Mouse (Mus musculus): Measurements from ENCODE around the gene Ptms. TPM values are rescaled to one million over a fixed set of nuclear protein-coding genes. Genes with fewer than 3 reads are reported as not detected.

Gene Ptms
- total RNA-seq, 4 experiments from 2014 or later: 915 to 964 (median 945) TPM

DNA sequence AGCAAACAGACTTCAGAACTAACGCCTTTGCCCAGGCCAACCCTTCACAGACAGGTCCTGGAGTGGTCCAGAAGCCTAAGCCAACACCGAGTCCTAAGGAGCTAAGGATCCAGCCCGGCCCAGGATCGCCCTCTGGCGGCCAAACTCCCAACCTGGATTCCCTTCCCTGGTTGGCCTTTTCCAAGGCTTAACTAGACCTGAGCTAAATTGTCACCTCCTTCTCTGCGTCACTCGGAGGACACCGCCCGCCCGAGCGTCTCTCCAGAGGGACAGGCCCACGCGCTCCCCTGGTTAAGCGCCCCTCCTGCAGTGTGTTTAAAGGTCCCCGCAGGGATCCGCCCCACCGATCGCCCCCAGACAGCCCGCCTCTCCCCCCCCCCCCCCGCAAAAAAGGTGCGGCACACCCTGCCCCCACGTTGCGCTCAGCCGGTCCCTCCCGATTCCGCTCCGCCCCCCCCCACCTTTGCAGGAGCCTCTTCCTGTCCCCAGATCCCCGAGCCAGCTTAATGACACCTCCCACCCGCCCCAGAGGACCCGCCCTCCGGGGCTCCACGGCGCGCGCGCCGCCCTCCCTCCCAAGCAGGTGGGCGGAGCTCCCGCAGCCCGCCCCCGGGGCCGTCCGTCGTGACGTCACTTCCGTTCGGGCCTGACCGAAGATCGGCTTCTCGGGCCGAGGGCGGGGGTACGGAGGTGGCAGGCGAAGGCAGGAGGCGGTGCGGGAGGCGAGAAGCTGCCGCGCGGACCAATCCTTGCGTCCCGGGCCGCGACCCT lies 11.0 kb upstream of the Ptms start, which contains the start of gene Mlf2:
Gene Mlf2, plus strand, starts transcription at position 633 of the 771 bp plus-strand sequence.
- peak; percentile 98 to 99 for DNase-seq (ENCODE audit: low spot score in 2 of 2)

DNA sequence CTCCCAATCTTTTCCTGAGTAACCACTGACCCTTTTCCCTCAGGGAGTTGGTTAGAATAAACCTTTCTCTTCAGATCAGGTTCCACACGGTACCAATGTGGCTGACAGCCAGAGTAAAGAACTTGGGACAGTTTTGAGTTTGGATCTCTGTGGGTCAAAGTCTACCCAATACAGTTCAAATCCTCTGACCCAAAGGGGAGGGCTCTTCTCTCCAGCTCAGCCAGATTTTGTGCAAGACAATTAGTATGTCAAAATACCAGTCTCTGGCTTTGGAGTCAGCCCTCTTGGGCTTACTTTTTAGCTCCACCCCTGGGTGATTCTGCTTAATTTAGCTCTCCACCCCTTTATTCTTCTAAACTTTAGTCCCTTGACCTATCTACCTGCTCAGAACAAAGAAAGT lies 10.3 kb upstream of the Ptms start:
- no peak for DNase-seq (ENCODE audit: low spot score in 2 of 2)

GRCm38 (mm10) chr6:124925941-124926340 lies 6.0 kb upstream of the Ptms start:
- DNase-seq (ENCODE audit: low spot score in 2 of 2): peak in 1 of 2 experiments; percentile 4

DNA sequence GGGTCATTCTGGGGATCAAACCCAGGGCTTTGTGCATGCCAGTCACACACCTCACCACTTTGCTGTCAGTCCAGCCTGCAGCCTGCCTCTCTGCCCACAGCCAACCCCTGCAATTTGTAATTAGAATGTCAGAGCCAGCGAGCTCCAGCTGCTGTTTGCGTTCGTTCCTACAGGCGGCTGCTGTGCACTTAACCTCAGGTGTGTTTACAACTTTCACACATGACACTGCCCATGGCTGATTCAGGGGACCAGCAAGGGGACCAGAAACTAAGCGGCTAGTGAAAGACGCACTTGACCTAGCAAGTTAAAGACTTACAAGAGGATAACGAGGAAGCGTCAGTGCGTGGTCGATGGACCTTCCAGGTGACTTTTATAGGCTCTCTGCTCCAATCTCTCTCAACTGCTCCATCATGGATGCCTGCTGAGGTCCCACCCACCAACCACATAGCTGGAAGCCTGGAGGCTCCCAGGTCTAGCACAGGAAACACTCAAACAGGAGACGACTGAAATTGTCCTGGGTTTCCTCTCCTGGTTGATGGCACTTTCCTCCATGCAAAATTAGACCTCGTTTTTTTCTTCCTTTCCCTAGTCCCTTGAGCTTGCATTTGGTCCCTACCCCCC lies 5.4 kb upstream of the Ptms start:
- no peak for DNase-seq (ENCODE audit: low spot score in 2 of 2)

GRCm38 (mm10) chr6:124921539-124921938 lies 1.6 kb upstream of the Ptms start:
- no peak for DNase-seq (ENCODE audit: low spot score in 2 of 2)

GRCm38 (mm10) chr6:124920318-124921085 lies 599 bp upstream of the Ptms start:
- no peak for DNase-seq (ENCODE audit: low spot score in 2 of 2)

DNA sequence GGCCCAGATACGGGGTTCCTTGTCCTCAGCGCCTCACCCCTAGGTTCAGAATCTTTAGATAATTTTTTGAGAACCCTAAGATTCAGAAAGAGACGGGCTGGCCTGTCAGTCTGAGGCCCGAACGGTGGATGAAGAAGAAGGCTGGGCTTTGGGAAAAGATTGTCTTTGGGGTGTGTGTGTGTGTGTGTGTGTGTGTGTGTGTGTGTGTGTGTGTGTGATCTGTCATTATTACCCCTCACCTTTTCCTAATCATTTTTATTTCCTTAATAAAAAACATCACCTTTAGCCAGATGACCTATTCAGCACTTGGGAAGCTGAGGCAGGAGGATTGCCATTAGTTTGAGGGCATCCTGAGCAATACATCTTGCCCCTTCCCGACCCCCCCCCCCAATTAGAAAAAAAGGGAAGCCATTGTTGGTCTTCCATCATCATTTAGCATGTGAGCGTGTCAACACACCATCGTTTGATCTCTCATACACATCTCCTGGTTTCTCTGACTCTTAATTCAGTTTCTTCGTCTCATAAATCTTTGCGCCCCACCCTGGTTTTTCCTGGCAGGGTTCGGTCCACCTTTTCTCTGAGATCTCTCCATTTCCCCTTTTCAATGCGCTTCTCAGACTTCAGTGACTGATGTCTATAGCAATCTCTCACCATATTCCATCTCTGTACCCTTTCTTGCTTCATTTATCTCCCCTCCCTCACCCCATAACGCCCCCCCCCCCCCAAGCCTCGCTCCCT lies 844 bp downstream of the Ptms start:
- no peak for DNase-seq (ENCODE audit: low spot score in 2 of 2)

DNA sequence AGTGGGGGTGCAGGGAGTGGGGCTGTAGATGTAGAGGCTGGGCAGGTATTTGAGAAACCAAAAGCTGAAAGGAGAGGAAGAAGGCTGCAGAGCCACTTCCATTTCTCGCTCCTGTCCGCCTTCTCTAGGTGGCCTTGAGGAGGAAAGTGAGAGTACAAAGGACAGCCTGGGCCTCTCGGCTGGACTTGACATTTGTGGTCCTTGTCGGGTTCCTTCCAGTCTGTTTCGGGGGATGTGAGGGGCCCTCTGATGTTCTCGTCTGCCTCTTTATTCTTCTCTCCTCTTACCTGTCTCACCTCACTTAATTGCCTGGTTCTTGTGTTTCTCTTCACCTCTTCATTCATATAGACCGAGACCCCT lies 1.6 kb downstream of the Ptms start:
- DNase-seq (ENCODE audit: low spot score in 2 of 2): no peak

- DNase-seq (ENCODE audit: low spot score in 2 of 2): peak; percentile 79 to 94
These were observed 2.2 kb downstream of the Ptms start for GRCm38 (mm10) chr6:124917518-124918330.

GRCm38 (mm10) chr6:124916695-124917517 lies 3.0 kb downstream of the Ptms start:
- peak; percentile 76 to 79 for DNase-seq (ENCODE audit: low spot score in 2 of 2)

DNA sequence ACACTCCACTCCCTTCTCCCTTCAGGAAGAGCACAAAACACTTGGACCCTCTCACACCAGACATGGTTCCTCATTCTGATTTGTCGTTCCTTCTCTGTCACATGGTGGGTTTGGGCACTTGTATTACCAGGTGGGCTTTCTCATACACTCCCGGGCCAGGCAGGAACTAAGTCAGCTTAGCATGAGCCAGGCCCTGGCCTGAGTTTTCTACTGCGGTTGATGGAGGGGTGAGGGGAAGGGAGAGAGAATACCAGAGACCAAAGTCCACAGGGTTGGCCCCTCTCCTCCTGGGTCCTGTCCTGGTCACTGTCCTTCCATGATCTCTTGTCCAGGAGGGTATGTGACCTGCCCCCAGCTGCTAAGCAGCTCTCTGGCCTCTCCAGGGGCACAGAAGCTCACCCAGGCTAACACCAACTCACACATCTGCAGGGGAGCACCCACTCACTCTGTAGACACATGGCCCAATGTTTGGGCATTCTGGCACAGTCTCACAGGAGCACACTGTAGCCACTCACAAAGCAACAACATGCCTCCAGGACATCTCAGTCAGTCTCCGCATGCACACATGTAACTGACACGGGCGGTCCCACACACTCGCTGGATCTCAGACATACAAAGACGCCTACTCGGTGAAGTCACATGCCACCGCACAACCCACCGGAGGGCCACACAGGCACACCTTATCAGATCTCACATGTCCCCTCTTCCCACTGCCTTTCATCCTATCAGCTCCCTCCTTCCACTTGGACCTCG lies 3.8 kb downstream of the Ptms start:
- peak; percentile 57 to 89 for DNase-seq (ENCODE audit: low spot score in 2 of 2)

DNA sequence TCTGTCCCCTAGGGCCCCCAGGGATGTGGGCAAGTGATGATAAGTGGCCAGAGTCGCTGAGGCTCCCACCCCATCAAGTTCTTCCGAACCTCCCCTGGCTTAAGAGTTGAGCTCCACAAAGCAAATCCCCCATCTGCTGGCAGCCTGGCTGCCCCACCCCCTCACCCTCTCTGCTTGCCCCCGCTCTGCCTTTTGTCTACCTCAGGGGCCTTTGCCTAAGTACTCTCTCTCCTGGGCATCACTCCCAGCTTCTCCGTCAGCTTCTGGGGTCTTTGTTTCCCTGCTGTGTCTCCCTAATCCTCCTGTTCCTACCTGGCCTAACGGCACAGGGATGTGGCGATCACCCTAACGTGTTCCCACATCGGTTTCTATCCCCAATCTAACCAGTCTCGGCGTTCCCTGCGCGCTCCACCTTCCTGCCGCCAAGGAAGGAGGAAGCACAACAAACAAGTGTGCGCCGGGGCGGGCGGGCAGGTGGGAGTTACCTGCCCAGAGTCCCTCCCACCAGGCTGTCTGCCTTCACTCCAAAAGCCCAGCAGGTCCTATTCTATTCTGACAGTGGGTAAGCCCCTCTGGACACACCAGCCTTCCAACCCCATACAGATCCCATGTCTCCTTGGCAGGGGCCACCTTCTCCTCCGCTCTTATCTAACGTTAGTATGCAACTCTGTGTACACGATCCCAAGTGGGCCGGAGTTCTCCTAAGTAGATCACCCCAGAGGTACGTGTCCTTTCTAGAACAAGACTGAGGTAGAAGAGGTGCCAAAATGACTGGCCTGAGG lies 4.6 kb downstream of the Ptms start:
- DNase-seq (ENCODE audit: low spot score in 2 of 2): no peak

DNA sequence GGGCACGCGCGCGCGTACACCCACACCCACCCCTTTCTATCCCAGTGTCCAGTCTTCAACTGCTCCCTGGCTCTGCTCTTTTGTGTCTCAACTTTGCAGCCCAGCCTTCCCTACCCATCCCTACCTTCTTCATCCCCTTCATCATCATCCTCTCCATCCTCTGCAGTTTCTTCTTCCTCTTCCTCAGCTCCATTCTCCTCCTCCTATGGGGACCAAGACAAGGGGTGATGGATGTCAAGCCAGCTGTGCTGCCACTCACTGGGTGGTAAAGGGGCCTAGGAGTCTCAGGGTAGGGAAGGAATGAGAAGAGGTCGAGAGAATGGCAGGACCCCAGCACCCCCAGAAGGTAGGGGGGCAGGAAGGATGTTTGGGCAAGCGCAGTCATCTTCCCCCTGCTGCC lies 5.4 kb downstream of the Ptms start:
- no peak for DNase-seq (ENCODE audit: low spot score in 2 of 2)

- DNase-seq (ENCODE audit: low spot score in 2 of 2): no peak
These were observed 6.1 kb downstream of the Ptms start for GRCm38 (mm10) chr6:124913721-124914285.

- no peak for DNase-seq (ENCODE audit: low spot score in 2 of 2)
These were observed 6.7 kb downstream of the Ptms start for GRCm38 (mm10) chr6:124913214-124913613.

DNA sequence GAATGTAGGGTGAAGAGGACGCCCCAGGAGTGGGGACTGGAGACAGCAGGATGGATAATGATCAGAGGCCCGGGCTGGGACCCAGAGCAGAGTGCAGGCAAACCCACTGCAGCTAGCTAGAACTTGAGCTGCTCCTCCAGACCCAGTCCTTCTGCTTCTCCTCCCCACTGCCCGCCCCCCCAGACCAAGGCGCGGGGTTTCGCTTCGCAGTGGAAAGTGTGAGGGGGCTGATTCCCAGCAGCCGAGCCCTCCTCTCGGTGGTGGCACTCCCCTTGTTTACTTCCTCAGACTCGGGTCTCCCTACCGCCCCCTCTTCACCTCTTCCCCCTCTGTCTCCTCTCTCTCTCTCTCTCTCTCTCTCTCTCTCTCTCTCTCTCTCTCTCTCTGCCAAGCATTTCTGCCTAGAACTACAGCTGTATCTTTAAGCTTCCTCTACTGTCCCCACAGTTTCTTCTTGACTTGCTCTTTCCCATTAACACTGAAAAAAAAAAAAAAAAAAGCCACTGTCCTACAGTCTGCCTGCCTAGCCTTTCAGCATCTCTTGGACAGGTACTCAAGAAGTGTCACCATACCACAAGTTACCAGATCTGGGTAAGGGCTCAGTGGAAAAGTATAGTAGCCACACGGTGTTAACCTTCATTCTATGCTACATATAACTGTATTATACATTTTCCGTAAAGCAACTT lies 8.2 kb downstream of the Ptms start, which contains the start of gene Lag3:
Gene Lag3, minus strand, starts transcription at position 173 of the 686 bp plus-strand sequence.
- DNase-seq (ENCODE audit: low spot score in 2 of 2): no peak

DNA sequence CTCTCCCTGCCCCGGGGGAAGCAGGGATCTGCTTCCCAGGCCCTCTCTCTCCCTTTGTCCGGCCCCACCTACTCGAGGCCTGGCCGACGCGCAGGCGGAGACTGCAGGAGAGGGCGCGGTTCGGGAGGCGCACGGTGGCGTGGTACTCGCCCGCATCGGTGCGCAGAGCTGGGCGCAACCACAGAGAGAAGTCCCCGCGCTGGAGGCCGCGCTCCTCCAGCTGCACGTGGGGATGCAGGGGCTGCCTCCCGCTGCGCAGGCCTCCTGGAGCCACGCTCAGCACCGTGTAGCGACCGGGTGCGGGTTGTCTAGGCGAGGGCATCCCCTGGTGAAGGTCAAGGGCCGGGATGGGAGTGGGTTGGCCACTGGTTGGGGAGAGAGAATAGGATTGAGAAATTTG lies 9.9 kb downstream of the Ptms start:
- DNase-seq (ENCODE audit: low spot score in 2 of 2): no peak

Data from left cerebral cortex, adult 8-10 months (tissue).